Mouse (Mus musculus) lung, postnatal 25 days (tissue): ENCODE data around the gene Grhpr.
A peak's percentile ranks its signal among the peaks of the same experiment; 100 is the strongest.
"Not testable (repeated sequence)": the region's sequence is repeated elsewhere in the genome, so short reads cannot be mapped to it uniquely, and the experiment has no call there.

ENCODE experiments used
- DNase-seq: peaks from one replicate; pipeline ENCODE4 v3.0.0; 2022; ENCODE audit warnings: low spot score

Grhpr gene

GRCm38 (mm10) chr4:44974331-44974730 is 6.9 kb upstream of the Grhpr start:
- DNase-seq: no peak

DNA sequence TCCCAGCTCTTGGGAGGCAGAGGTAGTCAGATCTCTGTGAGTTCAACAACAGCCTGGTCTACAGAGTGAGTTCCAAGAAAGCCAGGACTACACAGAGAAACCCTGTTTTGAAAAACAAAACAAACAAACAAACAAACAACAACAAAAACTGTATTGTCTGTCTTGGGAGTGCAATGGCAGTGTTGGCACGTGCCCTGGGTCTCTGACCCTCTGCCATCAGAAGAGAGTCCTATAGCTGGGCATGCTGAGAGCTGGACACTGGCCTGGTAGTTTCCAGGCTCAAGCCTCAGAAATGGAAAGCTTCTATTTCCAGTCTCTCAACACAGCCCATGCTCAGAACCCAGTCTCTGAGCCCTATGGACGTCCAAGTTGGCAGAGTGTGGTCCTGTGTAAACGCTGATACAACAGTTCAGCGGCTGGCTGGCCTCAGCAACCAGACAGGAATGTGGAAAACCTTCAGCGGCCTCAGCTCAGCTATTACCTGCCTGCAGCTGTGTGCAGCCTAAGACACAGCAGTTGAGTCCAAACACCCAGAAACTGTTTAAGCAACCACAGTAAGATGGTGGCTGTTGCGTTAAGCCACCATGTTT is 5.1 kb upstream of the Grhpr start:
- DNase-seq: no peak

DNA sequence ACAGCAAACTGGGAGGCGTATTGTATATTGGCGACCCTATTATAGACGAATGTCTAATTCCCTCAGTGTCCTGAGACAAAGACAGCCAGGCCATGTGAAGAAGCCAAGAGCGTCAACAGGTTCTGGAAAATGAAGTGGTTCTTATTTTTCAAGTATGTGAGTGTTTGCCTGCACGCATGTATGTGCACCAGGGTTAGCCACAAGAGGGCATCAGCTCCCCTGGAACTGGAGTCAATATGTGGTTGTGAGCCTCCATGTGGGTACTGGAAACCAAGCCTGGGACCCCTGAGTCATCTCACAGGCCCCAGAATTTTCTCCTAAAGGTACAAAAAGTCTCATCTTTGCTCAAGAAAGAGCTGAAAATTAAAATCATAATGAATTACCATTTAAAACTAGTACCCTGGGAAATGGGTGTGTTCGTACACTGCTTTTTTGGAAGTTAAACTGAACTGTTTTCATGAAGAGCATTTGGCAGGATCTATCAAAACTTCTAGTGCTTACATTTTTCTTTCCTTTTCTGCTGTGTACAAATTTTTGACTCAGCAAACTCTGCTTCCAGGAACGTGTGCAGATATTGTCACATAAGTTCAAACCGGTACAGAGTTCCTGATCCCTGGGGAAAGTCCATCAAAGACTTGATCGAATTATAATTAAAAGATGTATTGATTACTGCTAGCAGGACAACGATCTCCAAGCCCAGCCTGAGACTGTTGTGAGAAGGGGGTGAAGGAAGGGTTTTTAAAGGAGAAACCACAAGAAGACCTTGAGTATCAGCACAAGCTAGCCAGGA is 4.1 kb upstream of the Grhpr start:
- DNase-seq: no peak

GRCm38 (mm10) chr4:44978175-44978574 is 3.0 kb upstream of the Grhpr start:
- no peak for DNase-seq

DNA sequence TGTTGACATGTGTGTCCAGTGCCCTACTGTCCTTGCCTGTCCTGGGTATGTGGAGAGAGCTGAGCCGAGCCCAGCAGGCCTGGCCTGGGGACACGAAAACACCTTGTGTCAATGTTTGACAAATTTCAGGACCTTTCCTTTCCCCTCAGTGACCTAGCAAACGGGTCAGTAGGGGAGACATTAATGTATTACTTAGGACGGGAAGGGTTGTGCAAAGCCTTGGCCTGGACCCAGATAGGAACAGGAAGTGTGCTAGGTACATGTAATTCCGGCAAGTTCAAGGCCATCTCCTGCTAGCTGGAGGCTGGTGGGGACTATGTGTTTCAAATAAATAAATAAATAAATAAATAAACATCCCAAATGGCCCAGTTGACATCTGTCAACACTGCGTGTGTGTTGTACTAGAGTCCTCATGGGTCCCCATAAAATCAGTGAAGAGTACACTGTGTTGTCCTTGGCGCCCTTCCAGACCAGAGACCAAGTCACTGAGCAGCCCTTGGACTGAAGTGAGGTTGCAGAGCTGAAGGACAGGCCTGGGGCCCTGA is 1.3 kb upstream of the Grhpr start:
- no peak for DNase-seq

DNA sequence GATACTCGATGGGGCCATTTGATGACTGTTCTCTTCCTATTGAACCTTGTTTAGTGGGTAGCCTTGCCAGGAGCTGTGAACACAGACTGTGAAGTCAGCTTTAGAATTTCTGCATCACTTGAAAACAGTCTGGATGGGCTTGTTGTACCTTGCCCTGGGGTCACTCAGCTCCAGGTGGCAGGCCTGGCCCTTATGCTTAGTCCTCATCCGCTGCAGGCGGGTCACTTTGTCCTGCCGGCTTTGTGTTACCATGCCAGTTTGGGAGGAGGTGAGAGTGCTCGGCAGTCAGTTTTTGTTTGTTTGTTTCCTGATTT is 736 bp downstream of the Grhpr start:
- no peak for DNase-seq

- DNase-seq: no peak
Measured at GRCm38 (mm10) chr4:44982440-44983130, 1.4 kb downstream of the Grhpr start.

- DNase-seq: no peak
Measured at GRCm38 (mm10) chr4:44983131-44983740, 2.0 kb downstream of the Grhpr start.

- DNase-seq: no peak
Measured at GRCm38 (mm10) chr4:44990560-44990959, 9.4 kb downstream of the Grhpr start.

DNA sequence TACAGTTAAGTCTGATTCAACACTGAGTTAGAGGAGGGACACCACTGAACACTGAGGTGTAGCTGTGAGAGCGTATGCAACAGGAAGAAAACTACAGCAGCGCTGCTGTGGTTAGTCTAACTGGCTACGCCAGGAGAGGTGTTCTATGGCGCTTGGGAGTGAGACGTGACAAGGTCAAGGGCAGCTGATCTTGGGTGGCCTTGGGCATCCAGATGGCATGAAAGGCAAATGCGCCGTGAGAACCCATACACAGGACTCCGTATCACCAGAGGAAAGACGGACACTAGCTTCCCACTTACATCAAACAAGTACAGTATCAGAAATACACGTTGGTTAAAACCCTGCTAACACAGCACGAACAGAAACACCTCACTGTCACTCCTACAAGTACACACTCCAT is 11.1 kb downstream of the Grhpr start:
- DNase-seq: not testable (repeated sequence)

DNA sequence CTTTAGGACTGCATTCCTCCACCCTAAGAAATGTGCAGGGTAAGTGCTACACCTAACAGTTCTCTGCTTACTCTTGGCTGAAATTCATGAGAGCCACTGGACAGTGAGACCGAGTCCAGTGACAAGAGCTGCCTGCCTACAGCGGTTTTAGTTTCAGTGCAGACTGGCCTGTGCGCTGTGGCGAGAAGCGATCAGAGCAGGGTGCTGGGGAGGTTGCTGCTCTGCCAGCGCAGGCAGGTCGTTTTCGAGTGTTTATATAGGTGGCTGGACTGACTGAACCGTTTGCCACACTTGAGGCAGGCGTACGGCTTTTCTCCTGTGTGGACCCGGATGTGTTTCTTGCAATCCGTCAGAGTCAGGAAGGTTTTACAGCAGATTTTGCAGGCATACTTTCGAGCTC is 12.0 kb downstream of the Grhpr start:
- DNase-seq: not testable (repeated sequence)

GRCm38 (mm10) chr4:44993847-44994246 is 12.7 kb downstream of the Grhpr start:
- no peak for DNase-seq

- no peak for DNase-seq
Measured at GRCm38 (mm10) chr4:44994776-44995175, 13.6 kb downstream of the Grhpr start.

- no peak for DNase-seq
Measured at GRCm38 (mm10) chr4:44998071-44998470, 16.9 kb downstream of the Grhpr start.

GRCm38 (mm10) chr4:45000001-45000400 is 18.8 kb downstream of the Grhpr start:
- DNase-seq: no peak

- no peak for DNase-seq
Measured at GRCm38 (mm10) chr4:45005452-45005851, 24.3 kb downstream of the Grhpr start.

DNA sequence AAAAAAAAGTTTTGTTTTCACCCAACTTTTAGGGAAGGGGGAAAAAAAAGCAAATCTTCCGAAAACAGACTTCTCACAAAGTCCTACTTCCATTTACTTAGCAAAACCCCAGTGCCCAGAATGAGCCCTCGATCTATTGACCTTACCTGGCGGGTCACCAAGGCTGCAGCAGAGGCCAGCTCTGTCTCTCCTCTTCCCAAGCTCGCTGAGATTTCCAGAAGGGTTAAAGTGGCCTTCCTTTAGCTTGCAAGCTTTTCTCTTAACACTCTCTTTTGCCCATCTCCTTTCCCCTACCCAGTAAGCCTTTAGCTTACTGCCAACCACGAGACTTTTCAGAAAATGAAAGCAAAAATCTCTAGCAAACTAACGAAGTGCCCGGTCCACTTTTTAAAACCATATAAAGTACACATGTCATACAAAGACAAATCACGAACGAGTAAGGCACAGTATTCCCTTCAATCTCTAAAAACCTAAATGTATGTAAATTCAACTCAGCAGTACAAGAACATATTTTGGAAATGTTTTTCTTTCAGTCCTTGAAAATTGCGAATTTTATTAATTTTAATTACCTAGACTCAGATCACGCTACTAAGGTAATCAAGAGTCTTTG is 29.7 kb downstream of the Grhpr start:
- no peak for DNase-seq

DNA sequence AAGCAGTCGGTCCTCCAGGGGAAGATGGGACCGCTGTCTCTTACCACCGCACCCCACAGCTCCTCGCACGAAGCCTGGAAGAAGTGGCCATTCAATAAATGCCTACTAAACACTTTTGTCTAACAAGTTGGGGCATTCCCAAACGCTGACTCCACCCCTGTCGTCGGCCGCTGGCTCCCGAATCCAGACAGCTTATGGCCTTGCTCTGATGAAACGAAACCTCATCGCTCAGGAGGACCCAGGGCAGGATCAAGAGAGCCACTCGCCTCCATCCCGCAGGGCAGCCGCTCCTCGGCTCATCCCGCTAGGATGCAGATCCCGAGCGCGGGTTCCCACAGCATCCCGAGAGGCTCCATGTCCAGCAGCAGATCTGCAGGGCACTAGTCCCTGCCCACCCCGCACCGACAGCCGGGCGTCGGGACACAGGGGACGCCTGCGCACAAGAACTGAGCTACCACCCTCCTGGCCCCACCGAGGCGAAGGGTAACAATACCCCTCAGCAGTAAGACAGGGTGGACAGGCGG is 30.4 kb downstream of the Grhpr start:
- DNase-seq: peak; percentile 60

DNA sequence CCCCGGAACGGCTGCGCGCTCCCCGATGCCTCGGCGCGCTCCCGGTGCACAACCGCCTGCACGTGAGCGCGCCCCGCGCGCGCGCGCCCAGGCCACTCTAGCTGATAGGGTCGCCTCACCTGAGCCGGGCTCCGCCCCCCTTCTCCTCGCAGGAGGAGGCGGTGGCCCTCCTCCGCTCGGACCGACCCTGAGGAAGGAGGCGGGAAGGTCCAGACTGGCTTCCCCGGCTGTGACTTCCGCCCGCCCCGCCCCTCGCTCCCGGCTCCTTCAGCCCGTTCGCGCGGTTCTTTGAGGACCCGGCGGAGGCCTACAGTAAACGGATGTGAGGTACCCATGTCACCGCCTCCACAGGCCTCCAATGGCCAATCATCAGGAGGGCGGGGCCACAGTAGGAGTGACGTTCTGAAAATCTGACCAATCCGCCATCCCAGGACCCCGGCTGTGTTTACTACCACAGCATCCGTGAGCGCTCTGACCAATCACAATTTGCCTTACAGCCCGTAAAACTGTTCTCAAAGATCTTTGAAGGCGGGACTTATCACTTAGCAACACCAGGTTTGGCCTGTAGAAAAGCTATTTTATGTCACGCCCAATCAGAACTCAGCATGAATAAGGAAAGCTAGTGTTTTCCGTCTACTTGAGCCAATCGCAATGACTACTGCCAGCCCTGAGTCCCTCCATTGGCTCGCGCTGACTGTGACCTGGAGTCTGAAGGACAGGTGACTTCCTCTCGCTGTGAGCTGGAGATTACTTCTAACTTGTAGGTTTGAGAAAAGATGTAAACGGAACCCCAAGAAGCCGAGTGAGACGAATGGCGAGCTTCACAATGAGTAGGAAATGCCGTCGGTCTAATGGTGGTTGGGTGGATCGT is 31.1 kb downstream of the Grhpr start, which contains the start of gene Zbtb5:
Gene Zbtb5, minus strand, starts transcription at position 308 of the 871 bp plus-strand sequence.
- DNase-seq: peak; percentile 100

DNA sequence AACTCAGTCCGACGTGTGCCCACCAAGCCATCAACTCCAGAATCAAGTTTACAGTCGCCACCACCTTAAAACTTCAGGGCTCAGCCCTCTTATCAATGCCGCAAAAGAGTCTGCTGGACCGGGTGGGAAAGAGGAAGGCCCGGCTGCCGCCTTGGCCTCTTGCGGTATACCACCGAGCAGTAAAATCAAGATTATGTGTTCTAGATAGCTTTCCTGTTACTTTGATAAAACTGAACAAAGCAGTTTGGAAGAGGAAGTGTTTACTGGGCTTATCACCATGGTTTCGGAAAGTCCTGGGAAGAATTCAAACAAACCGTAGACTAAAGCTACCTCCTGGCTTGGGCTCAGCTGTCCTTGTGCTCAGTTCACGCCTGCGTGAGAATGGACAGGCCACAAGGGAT is 31.8 kb downstream of the Grhpr start:
- no peak for DNase-seq

DNA sequence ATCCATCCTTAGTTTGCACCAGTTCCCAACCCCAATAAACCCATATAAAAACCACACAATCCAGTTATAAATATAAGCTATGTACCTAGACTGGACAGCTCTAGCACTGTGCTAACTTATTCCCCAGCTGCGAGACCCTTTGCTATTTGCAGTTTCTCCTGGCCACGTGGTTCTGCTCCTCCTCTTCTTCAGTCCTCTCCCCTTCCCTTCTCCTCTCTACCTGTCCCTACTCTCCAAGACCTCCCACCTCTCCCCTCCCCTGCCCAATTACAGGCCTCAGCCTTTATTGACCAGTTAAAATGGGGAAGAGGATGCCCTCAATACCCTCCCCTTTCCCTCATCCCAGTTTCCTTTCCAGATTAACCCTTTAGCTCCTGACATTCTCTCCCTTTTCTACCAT is 32.3 kb downstream of the Grhpr start:
- DNase-seq: no peak
